Mouse (Mus musculus) liver, adult (tissue): Measurements from ENCODE around the gene Spag7.

Source experiments
- GATA4 ChIP-seq: IDR thresholded peaks from 2 replicates; pipeline ENCODE4 v1.6.1; 2014; ENCODE audit warnings: mild to moderate bottlenecking, low read length; ENCODE audit not compliant: insufficient replicate concordance

Spag7 gene

DNA sequence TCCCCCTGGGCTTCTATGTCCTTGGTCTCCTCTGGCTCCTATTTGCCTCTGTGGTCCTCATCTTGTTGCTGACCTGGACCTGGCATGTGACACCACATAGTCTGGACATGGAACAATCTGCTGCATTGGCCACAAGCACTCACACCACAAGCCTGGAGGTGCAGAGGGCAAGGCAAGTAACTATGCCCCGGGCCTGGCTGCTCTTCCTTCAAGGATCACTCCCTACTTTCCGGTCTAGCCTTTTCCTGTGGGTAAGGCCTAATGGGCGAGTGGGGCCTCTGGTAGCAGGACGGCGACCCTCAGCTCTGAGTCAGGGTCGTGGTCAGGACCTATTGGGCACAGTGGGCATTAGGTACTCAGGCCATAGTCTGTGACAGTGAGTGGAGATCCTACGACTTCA is 28.0 kb downstream of the Spag7 start:
- TF ChIP-seq GATA4, result no peak

DNA sequence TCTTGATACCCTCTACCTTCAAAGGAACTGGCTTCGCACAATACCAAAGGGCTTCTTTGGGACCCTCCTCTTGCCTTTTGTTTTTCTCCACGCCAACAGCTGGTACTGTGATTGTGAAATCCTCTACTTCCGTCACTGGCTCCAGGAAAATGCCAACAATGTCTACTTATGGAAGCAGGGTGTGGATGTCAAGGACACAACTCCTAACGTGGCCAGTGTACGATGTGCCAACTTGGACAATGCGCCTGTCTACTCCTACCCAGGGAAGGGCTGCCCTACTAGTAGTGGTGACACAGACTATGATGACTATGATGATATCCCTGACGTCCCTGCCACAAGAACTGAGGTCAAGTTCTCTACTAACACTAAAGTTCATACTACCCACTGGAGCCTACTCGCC is 29.2 kb downstream of the Spag7 start:
- no peak for TF ChIP-seq GATA4

DNA sequence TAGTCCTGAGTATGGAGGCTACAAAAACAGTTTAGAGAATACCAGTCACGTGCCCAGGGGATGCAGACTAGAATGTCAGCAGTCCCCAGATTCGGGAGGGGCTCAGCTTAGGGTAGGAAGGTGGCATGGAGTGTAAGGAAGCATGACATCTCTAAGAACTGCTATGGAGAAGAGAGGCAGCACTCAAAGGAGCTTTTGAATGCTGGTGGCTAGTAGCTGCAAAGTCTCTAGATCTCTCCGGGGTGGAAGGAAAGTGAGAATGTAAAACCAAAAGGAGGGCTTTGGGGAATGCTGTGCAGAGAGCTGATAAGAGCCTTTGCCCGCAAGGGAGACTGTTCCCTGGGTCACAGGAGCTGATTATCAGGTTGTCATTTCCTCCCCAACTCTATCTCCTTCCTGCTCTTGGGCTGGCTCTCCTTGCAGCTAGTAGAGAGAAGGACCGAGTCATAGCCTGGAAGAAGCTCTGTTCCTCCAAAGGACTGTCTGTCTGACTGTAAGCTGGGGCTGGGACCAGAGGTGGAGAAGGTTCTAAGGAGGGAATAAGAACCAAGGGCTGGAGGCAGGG is 30.4 kb downstream of the Spag7 start, which contains the start of gene Gp1ba:
TSS of gene Gp1ba (plus strand) at position 409 of the 565 bp plus-strand sequence.
- TF ChIP-seq GATA4, result peak; percentile 79; the same call in 1 of the 2 replicates

DNA sequence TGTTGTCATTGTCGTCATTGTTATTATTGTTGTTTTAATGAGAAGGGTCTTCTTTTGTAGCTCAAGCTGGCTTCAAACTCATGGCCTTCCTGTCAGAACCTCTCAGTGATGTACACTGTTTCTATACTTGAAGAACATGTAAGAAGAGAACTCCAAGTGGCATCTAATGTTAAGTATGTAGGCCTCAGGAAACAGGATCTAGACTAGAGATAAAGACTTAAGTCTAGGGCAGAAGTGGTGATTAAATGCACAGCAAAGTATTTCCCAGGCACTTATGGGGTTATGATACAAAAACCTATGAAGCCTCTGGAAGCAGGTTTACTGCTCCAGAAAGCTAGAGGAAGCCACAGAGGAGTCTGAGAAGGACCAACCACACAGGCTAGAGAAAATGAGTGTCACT is 30.9 kb downstream of the Spag7 start:
- no peak for TF ChIP-seq GATA4

DNA sequence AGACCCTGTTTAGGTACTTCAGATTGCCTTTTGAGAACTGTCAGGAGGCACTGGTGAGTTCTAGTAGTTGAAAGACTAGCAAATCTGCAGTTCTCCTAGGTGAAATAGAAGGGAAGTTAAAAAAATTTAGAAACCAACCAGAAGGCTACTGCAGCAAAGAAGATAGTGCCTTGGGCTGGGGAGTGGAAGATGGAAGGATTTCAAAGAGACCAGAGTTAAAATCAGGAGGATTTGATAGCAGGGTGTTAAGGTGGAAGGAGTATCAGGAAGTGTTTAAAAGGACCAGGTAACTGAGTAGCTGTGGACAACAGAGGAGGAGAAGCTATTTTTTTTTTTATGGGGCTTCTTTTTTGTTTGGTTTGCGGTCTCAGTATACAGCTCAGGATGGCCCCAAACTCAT is 31.5 kb downstream of the Spag7 start:
- TF ChIP-seq GATA4, result no peak

DNA sequence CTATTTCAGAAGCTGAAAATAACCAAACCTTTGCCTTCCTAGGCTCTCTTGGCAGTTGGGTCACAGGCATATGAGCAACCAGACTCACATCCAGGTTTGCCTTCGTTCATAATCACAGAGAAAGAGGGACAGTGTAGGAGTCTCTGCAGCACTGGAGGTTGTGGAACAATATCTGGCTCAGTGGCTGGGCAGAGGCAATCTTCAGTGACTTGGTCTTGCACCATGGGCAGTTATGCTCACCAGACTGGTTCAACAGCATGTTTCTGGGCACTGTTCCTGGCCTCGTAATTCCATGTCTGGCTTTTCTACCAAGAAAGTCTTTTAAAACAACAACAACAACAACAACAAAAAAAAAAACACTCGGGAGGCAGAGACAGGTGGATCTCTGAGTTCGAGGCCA is 33.6 kb downstream of the Spag7 start:
- TF ChIP-seq GATA4, result no peak

DNA sequence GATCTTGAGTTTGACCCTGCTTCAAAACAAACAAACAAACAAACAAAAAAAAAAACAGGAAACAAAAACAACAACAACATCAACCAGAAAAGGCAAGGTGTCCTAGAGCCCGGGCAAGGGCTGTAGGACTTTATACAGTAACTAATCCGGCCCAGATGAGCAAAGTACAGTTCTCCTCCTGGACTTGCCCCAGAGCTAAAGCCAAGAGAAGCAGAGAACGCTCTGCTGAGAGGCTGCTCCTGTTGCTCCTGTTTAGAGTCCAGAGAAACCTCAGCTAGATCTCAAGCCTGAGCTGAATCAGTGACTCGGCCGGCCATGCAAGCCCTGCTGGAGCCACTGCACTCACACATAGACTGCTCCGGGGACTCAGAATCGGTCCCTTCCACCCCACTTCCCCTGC is 39.1 kb downstream of the Spag7 start:
- TF ChIP-seq GATA4, result no peak

DNA sequence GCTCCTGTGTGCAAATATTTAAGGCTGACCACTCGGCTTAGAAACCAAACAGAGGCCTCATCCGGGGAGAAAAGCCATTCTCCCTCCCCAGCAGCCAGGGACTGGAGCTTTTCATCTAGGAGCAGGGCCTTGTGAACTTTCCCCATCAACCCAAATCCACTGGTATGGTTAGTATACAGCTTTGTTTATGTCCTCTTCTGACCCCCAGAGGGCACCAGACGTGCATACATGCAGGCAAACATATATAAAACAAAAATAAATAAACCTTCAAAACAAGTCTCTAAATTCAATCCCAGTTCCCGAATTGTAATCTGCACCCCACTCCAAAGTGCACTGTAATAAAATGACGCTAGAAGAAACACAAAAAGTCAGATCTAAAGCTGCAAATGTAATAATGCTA is 39.7 kb downstream of the Spag7 start:
- TF ChIP-seq GATA4, result no peak

DNA sequence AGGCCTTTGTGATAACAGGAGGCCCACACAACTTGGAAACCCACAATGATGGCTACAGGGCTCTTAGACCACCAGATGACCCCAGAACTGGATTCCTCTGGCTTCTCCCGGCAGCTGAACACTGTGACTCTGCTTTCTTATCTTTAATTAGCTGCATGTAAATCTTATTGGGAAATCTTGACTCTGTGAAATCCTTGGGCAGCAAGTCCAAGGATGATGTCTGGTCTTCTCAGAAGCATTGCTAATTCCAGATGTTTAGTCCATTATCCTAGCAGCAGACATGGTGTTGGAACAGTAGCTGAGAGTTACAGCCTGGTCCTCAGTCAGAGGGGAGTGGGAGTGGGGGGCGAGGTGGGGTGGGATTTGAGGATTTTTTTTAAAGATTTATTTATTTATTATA is 40.8 kb downstream of the Spag7 start:
- TF ChIP-seq GATA4, result no peak

DNA sequence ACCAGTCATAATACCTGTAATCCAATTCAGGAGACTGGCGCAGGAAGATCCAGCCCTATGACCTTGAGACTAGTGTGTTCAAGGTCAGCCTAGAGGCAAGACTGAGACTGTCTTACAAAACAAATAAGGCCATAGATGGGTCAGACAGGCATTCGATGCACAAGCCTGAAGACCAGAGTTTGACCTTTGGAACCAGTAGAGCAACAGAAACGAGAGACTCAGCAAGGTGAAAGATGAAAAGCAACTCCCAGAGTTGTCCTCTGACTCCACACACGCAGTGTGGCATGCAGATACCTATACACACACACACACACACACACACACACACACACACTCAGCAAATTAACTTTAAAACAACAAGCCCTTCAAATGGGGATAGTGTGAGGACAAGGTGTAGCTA is 42.3 kb downstream of the Spag7 start:
- no peak for TF ChIP-seq GATA4

DNA sequence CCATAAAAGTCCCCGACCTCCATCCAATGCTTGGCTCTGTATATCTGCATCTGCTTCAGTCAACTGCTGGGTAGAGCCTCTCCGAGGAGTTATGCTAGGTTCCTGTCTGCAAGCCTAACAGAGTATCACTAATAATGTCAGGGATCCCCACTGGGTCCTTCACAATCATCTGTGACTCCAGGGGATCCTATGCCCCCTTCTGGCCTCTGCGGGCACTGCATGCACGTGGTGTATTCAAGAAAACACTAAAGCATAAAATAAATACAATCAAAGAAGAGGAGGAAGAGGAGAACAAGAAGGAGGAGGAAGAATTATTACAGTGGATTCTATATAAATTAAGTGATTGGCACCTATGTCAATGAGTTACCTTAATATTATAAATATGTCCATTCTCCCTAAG is 43.7 kb downstream of the Spag7 start:
- no peak for TF ChIP-seq GATA4

DNA sequence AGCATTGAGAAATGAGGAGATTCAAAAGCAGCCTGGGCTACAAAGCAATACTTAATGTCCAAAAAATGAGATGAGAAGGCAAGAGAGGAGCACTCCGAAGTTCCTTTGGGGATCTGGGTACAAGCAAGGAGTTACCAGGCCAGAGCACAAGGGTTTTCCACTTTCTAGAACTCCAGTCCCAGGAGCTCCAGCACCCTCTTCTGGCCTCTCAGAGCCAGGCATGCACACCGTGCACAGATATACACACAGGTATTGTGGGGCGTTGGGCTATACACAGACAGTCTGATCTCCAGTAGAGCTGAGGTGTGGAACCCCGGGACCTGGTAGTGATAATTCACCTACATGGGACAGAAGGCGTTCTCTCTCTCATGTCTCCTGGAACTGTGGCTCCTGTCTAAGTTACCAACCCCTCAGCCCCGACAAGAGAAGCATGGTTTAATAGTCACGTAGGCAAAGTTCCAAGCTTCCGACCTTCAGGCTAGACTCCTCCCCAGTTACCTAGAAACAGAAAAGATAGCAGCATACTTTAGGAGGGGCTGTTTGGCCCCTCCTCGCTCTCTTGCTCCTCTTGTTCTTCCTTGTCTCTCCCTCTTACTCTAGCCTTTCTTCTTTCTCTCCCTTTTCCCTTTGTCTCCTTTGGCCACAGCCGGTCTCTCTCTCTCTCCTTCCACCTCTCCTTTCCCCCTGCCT is 46.0 kb downstream of the Spag7 start:
- no peak for TF ChIP-seq GATA4

DNA sequence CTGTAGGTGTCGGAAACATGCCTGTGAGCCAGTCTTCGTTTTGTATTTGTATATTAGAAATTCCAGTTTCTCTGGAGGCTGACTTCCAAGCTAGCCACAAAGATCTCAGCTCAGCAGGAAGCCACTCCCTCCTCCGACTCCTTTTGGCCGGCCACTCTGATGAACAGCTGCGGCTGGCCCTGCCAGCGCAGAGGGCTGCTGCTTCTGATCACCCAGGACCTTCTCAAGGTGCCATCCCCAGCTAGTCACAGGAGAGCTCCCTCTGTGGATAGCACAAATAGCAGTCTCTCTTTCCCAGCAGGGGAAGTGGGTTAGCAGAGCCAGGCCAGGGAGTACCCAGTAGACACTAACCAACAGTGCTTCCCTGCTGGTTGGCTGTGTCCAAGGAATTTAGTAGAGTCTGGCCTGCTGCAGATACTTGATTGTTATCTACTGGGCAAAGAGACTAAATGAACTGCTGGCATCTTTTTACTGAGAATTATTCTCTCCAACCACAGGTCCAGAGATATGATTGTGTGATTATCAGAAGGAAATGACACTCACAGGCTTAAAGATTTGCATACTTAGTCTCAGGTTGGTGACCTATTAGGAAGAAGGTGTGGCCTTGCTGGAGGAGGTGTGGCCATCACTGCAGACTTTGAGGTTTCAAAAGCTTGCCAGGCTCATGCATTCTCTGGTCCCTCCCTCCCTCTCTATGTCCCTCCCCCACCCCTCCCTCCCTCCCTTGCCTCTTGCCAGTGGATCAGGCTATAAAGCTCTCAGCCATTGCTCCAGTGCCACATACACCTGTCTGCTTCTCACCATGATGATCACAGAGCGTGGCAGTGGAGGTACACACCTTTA is 47.0 kb downstream of the Spag7 start:
- no peak for TF ChIP-seq GATA4

DNA sequence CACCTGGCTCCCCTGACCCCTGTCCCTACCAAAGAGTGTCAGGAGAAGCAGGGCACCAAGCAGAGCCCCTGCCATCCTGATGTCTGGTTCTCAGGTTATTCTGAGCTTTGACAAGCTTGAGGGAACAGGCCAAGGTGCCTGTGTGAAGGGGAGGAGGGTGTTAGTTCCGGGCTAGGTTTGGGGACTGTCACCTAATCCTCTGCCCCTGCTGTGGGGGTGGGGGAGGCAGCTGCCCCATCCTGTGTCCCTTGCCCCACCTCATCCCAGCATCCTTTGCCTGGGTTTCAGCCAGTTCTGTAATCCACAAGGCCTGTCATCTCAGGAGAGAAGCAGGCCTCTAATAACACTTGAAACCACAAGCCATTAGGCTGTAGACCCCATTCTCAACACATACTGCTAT is 50.1 kb downstream of the Spag7 start, which contains the start of gene Chrne:
TSS of gene Chrne (minus strand) at position 116 of the 400 bp plus-strand sequence.
- TF ChIP-seq GATA4, result no peak

DNA sequence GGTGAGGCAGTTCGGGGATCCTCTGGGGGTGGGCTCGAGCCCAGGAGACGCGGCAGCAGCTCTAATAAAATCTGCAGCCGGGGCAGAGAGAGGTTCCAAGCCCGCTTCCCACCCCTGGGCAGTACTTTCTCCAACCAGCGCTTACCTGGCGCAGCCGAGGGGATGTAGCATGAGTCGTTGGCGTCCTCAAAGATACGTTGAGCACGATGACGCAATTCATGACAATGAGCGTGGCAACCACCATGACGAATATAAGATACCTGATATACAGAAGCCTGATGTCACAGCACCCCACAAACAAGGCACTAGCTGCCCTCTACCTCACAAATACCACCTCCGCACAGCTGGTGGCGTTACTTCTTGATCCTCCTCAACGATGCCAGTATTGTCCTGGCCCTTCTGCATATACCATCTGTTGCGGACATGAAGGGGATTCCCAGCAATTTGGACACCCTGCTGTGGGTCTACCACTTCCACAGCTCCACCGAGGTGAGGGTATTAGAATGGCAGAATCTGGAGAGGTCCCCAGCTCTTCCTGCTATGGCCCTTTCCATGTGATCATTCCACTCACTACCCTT is 53.6 kb downstream of the Spag7 start, which contains the start of gene 4930544D05Rik:
TSS of gene 4930544D05Rik (plus strand) at position 333 of the 578 bp plus-strand sequence.
- TF ChIP-seq GATA4, result no peak
